Mouse (Mus musculus) limb, embryonic 14.5 days (tissue): Measurements from ENCODE around the gene Gtpbp3. TPM values are rescaled to one million over a fixed set of nuclear protein-coding genes. Genes with fewer than 3 reads are reported as not detected.

ENCODE experiments used
- ATAC-seq: fragments of 200-750 bp; cut with Nextera tagmentation; 2 replicates; pipeline ENCODE4 v1.8.0; 2017; ENCODE audit warnings: low read depth, moderate number of reproducible peaks, moderate TSS enrichment; ENCODE audit not compliant: low FRiP score
- DNase-seq: peaks from one replicate; pipeline ENCODE4 v3.0.0-alpha.2; 2015; ENCODE audit warnings: low spot score
- H3K27ac ChIP-seq: fragments of 300-500 bp; sonication (generic); replicated peaks from 2 replicates; pipeline ENCODE4 v1.5.1; 2014; ENCODE audit warnings: low read depth, mild to moderate bottlenecking, low read length, moderate library complexity, mixed read lengths
- H3K27me3 ChIP-seq: fragments of 300-500 bp; sonication (generic); 2 replicates; pipeline ENCODE4 v1.6.1; 2014; ENCODE audit warnings: low read length, mixed read lengths; ENCODE audit not compliant: control insufficient read depth, insufficient read depth
- H3K36me3 ChIP-seq: fragments of 300-500 bp; sonication (generic); 2 replicates; pipeline ENCODE4 v1.6.1; 2014; ENCODE audit warnings: mild to moderate bottlenecking, low read length, moderate library complexity, mixed read lengths; ENCODE audit not compliant: control insufficient read depth, insufficient read depth
- H3K4me1 ChIP-seq: fragments of 300-500 bp; sonication (generic); 2 replicates; pipeline ENCODE4 v1.6.1; 2014; ENCODE audit warnings: antibody characterized with exemption, low read length, mixed read lengths; ENCODE audit not compliant: control insufficient read depth, insufficient read depth
- H3K4me2 ChIP-seq: fragments of 300-500 bp; sonication (generic); replicated peaks from 2 replicates; pipeline ENCODE4 v1.6.1; 2014; ENCODE audit warnings: low read depth, mild to moderate bottlenecking, low read length, moderate library complexity; ENCODE audit not compliant: severe bottlenecking
- H3K4me3 ChIP-seq: fragments of 300-500 bp; sonication (generic); replicated peaks from 2 replicates; pipeline ENCODE4 v1.5.1; 2014; ENCODE audit warnings: low read length
- H3K9ac ChIP-seq: fragments of 300-500 bp; sonication (generic); 2 replicates; pipeline ENCODE4 v1.6.1; 2014; ENCODE audit warnings: mild to moderate bottlenecking, low read depth, low read length, moderate library complexity; ENCODE audit not compliant: severe bottlenecking
- H3K9me3 ChIP-seq: fragments of 300-500 bp; sonication (generic); 2 replicates; pipeline ENCODE4 v1.6.1; 2016; ENCODE audit warnings: low read length; ENCODE audit not compliant: control insufficient read depth
- POLR2A ChIP-seq: fragments of 200-500 bp; IDR thresholded peaks from 2 replicates; pipeline ENCODE4 v1.8.0; 2012; ENCODE audit warnings: inconsistent platforms, mild to moderate bottlenecking, moderate library complexity, borderline replicate concordance; ENCODE audit not compliant: insufficient read depth, insufficient read length; ENCODE audit errors: extremely low read depth
- whole genome bisulfite sequencing: fragments of 180-500 bp; shearing (Covaris S2); extraction: QIAGEN DNeasy Blood & Tissue Kit; methylation state at CpG from one replicate; pipeline ENCODE4 v1.1.7; 2014; 5-methylcytosine and 5-hydroxymethylcytosine counted together
- polyA plus RNA-seq, 2 experiments: library from polyadenylated mRNA; depleted of rRNA in 1 of 2; stranded (reverse) in 1 of 2; unstranded in 1 of 2; fragments of >200 nt; fragmentation: Nextera tagmentation in 1 of 2; extraction: Ambion mirVana in 1 of 2; gene quantifications; 2 replicates each; pipeline versions ENCODE4 v1.2.1 to v1.2.3; 2012 to 2014

Gene Gtpbp3
- polyA plus RNA-seq, 2 experiments = 5.9 to 41.6 TPM

DNA sequence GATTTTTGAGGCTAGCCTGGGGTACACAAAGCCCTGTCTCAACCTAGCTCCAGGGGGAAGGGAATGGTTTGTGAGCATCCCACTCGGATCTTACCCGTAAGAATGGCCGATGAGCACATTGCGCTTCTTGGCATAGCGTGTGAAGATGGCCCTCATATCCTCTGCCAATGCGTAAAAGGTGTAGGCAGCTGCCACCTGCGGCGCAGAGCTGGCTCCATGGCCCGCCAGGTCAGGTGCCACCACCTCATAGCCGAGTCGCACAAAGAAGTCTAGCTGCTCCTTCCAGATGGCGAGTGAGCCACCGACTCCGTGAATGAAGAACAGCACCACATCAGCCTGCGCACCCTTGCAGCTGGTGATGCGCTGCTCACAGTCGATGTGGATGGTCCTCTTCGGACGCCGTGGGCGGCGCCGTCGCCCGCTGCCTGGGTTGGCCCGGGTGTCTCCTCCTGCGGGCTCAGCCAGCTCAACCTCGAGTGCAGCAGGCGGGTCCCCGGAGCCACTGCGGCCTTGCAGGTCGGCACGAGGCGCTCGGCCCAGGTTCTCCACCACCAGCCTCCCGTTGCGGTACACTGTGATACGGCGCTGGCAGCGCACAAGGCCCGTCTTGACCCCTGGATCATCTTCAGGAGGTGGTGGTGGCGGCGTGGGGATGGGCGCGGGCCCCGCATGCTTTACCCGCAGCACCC, 26.6 kb upstream of the Gtpbp3 start:
- H3K4me1 ChIP-seq = peaks cover 20% of the 10 kb centered on the region
- no peak overlapping the region for H3K9ac ChIP-seq
- 76% methylated on average over 37 of the region's 47 CpGs for WGBS
- no peak for TF ChIP-seq POLR2A
- no peaks in the 10 kb centered on the region for H3K9me3 ChIP-seq
- H3K4me3 ChIP-seq = no peak overlapping the region
- DNase-seq (no peak), ATAC-seq (no peak)
- H3K36me3 ChIP-seq = peaks cover 48% of the 10 kb centered on the region
- no peak overlapping the region for H3K4me2 ChIP-seq
- H3K27ac ChIP-seq = no peak overlapping the region
- no peaks in the 10 kb centered on the region for H3K27me3 ChIP-seq

DNA sequence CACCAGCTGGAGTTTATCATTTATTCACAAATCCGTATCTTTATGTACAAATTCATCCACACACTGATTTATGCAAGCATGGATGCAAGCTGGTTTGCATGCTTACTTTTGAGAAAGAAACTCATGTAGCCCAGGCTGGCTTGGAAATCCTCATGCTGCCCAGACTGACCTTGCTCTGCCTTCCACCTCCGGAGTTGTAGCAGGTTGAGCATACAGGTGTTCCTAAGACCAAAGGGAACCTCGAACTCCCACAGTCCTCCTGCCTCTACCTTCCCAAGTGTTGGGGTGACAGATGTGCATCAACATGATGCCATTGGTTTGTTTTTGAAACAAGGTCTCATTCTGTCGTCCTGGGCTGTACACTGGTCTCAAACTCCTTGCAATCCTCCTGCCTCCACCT, 25.7 kb upstream of the Gtpbp3 start:
- 75% methylated on average over 4 of the region's 4 CpGs for WGBS
- H3K4me3 ChIP-seq = peak overlapping the region; percentile 85
- peak overlapping the region; percentile 76 for H3K9ac ChIP-seq
- TF ChIP-seq POLR2A = no peak
- no peak for ATAC-seq
- H3K27ac ChIP-seq = no peak overlapping the region
- no peak for DNase-seq
- H3K27me3 ChIP-seq = no peaks in the 10 kb centered on the region
- peaks cover 41% of the 10 kb centered on the region for H3K36me3 ChIP-seq
- peak overlapping the region; percentile 83 for H3K4me2 ChIP-seq
- no peaks in the 10 kb centered on the region for H3K9me3 ChIP-seq
- peaks cover 20% of the 10 kb centered on the region for H3K4me1 ChIP-seq

DNA sequence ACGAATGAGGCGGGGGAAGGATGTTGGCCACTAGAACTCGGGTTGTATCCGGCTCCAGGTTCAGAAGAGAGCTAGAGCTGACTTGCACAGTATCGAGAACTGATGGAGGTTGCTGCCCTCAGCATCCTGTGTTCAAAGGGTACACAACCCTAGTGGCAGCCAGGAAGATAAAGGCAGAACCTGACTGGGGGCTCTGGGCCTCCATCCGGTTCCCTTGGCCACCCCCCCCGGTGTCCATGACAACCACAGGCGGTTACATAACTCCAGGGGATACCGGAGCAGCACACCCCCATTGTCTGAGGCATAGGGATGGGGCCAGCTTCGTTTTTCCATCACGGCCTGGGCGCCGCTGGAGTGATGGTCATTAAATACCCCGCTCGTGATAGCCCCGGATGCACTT, 25.1 kb upstream of the Gtpbp3 start:
- TF ChIP-seq POLR2A = no peak
- H3K4me2 ChIP-seq = peak overlapping the region; percentile 83
- DNase-seq = peak; percentile 33
- H3K9me3 ChIP-seq = no peaks in the 10 kb centered on the region
- peak overlapping the region; percentile 85 for H3K4me3 ChIP-seq
- H3K9ac ChIP-seq = peak overlapping the region; percentile 76
- peaks cover 36% of the 10 kb centered on the region for H3K36me3 ChIP-seq
- H3K27ac ChIP-seq = no peak overlapping the region
- no peaks in the 10 kb centered on the region for H3K27me3 ChIP-seq
- peaks cover 20% of the 10 kb centered on the region for H3K4me1 ChIP-seq
- ATAC-seq = no peak
- WGBS = 8% methylated on average over 16 of the region's 16 CpGs

DNA sequence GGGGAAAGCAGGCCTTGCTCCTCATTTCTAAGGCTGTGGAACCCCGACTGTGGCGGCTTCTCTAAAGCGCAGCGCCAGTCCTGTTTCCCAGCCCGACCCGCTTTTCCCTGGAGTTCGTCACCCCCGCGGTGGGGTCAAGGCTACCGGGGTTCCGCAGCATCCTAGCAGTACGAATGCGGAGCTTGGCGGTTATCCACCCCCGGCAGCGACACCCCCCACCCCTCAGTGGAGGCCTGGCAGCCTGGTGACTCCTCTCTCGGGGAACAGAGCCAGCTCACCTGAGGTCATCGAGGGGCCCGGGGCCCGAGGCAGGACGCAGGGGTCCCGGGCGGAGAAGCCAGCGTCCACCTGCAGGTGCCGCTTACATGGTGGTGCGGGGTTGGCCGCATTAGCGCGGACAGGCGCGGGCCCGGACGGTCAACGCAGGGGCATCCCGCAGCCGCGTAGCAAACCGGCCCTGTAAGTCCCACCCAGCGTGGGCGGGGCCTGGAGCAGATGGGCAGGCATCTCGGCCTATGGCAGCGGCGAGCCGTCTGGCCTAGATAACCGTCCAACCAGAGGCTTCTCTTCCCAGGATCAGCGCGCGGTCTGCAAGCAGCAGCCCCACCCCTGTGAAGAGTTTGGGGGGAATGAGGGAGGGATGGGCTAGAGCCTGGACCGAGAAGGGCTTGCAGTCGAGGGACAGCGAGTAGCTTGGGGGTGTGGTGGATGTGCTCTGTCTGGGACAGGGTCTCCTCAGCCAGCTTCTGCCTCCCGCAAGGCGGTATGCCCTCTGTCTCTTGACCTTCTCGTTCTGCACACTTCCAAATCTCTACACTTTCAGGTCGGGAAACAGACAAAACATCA, 24.5 kb upstream of the Gtpbp3 start, which contains the start of gene Abhd8:
TSS of gene Abhd8 (minus strand) at position 468 of the 846 bp plus-strand sequence.
- ATAC-seq (peak; percentile 89), DNase-seq (peak; percentile 95)
- no peaks in the 10 kb centered on the region for H3K27me3 ChIP-seq
- peak within 1 kb of the TSS; percentile 61 for H3K27ac ChIP-seq
- H3K4me1 ChIP-seq = peaks cover 20% of the 10 kb centered on the region
- TF ChIP-seq POLR2A = 0 out of 2 replicates have a peak, but pooled peaks have one; percentile 28
- H3K9ac ChIP-seq = peak within 1 kb of the TSS; percentile 76
- WGBS = 1% methylated on average over 46 of the region's 55 CpGs
- H3K4me3 ChIP-seq = peak within 1 kb of the TSS; percentile 85
- H3K36me3 ChIP-seq = peaks cover 30% of the 10 kb centered on the region
- no peaks in the 10 kb centered on the region for H3K9me3 ChIP-seq
- H3K4me2 ChIP-seq = peak within 1 kb of the TSS; percentile 83
